Mouse (Mus musculus) bone marrow macrophage, adult 2 months (primary cell): ENCODE results near the gene Runx1.

Experiments used
- CTCF ChIP-seq: IDR thresholded peaks from 2 replicates; pipeline ENCODE4 v1.5.1; 2012; ENCODE audit warnings: low read depth, mild to moderate bottlenecking, low read length, moderate library complexity
- POLR2A ChIP-seq: IDR thresholded peaks from 2 replicates; pipeline ENCODE4 v1.6.1; 2012; ENCODE audit warnings: mild to moderate bottlenecking, low read depth, low read length, borderline replicate concordance

DNA sequence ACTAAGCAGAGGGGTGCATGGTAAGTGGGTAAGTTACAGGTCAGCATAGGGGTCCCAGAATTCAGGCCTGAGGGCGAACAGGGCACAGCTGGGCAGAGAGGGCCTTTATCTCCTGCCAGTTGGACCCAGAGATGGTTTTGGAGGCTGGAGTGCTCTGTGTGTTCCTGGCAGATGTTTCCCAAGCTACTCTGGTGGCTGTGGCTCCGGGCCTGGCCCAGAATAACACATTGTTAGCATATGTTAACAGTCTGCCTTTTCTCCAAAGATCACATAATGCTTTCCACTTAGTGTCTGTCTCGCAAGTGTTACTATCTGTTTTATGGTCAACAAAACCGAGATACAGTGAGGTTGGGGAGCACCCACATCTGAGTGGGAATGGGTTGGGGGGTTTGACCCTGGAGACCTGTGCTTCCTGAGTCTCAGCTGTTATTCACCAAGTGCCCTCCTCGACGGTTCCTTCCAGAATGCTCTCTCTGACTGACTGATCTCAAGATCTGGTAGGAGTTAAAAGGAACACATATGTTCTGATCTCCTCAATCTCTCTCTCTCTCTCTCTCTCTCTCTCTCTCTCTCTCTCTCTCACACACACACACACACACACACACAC is 39.6 kb downstream of the Runx1 start:
- TF ChIP-seq POLR2A (no peak), CTCF (no peak)
